Mouse (Mus musculus): ENCODE data around the gene Cdc7.
A peak's percentile ranks its signal among the peaks of the same experiment; 100 is the strongest.
"Not testable (repeated sequence)": the region's sequence is repeated elsewhere in the genome, so short reads cannot be mapped to it uniquely, and the experiment has no call there.

Gene Cdc7

DNA sequence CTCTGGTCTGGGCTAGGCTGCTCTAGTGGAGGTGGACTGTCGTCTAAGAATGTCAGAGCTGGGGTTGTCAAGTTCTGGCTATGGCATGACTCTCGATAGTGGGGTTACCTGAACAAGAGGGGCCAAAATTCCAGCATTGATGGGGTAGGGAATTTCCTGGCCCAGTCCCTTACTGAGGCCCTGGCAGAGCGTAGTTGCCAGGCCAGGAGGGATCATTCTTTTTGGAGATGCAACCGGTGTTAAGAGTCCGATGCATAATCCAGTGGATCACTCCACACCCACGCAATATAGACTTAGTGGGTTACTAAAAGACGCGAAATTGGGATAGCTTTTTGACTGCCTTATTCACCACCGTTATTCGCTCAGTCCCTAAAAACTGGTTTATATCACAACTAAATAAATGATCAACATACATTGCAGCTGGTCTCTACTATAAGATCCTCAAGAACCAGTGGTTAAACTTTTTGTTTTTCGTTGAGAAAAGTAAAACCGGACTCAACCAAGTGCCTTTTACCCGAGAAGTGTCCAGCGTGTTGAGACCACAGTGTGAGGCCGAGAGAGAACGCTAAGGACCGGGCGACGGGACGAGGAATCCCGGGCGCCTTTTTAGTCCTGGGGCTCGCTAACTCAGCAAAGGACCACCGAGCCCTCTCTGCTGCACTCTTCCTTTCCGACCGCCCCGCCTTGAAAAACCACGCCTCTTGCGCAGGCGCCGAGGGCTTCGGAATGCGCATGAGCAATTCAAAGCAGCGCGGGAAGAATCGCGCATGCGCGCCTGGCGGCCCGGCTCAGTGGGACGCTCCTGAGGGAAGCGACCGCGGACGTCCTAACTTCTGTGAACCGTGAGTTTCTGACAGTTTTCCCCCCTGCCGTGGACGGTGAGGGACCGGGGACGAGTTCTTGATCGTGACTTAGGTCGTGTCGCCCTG, at the start of gene Cdc7:
Gene Cdc7, plus strand, starts transcription at position 739 of the 929 bp plus-strand sequence.
- DNase-seq (ENCODE audit: low read depth), result peak; percentile 96

DNA sequence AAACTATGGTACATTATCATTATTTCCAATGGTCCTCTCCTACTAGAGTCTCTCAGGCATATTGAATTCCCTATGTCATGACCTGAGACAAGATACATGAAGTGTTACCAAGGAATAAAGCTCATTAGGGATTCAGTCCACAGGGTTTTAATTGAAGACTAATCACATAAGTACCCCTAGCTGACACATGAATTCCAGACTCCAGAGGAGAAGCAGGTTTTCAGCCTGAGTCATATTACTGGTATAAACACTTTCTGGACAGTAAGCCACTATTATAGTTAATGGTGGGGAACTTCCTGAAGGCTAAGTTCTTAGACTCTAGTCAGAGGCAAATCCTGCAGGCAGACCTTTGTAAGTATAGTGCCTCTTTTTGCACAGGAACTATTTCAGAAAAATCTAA, 44.8 kb upstream of the Cdc7 start:
- DNase-seq (ENCODE audit: low read depth), result peak; percentile 38

DNA sequence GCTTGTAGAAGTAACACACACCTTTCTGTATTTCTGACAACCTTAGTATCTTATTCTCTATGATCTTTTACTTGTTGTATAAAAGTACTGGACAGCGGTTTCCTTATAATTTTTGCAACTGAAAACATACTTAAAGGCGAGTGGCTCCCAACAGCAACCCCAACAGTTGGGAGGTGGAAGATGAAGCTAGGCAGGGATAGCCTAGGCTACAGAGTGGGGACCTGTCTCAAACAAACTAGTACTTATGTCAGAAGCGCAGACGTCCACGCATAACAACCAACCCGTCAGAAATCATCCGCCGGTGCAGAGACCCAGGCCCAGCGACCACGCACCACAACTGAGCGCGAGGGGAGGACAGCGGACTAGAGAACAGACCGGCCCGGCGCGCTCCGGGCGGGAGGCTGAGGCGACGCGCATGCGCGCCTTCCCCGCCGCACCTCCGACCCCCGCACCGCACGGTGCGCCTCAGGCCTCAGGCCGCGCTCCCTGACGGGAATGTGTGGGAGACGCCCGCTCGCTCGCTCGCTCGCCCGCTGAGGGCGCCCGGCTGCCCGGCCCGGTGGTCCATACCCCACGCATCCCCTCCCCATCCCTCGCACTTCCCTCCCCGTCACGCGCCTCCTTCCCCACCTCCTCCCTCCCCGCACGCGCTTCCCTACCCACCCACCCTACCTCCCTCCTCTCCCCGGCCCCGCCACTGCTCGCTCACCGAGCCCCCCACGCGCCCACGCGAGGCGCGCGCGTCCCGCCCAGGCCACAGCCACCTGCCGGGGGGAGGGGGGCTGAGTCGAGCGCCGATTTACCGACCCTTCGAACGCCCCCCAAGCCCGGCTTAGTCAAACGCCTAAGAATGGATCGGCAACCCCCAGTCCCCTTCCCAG, 38.4 kb upstream of the Cdc7 start, which contains the start of gene Hfm1:
Gene Hfm1, minus strand, starts transcription at position 834 of the 881 bp plus-strand sequence.
- DNase-seq (ENCODE audit: low read depth), result no peak

DNA sequence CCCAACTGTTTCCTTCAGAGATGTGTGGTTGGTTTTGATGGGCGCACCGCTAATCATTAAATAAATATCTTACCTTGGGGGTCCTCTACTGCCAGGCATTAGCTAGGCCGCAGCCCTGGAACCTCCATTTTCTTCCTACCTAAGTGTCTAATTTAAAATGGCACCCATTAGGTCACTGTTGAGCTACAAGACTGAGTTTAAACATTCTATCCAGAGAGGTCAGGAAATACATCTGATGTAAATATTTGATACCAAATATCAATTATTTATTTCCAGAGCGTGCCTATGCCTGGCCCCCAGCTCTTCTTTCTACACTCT, 37.8 kb upstream of the Cdc7 start:
- no peak for DNase-seq (ENCODE audit: low read depth)

DNA sequence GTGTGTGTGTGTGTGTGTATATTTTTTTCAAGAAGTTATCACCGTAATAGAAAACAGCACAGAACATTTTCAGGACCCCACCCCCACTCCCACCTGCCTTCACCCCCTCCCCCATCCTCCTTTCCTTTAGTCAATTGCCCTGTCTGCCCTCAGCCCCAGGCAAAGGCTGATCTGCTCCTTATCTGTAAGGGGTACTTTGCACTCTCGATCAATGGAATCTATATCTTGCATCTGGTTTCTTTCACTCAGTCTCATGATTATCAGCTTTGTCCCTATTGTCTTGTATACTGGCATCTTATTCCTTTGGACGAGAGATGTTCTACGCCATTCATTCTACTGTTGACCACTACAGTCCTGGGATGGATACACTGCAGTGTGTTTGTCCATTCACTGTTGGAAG, 36.1 kb upstream of the Cdc7 start:
- DNase-seq (ENCODE audit: low read depth), result no peak

DNA sequence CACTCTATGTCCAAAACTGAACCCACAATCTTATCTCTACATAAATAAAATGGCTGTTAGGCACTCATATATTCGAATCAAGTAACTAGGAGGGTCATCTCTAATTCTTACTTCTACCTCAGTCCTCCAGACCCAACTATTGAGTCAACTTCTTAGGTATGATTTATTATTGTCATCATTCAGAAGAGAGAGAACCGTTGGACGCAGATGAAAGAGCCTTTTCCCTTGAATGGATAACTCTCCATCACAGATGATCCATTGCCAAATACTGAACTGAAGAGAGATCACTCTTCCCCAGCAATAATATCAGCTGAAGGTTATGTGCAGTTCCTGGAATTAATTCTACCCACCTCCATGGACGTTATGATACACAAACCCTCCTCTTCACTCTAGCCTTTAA, 17.8 kb upstream of the Cdc7 start:
- no peak for DNase-seq (ENCODE audit: low read depth)

DNA sequence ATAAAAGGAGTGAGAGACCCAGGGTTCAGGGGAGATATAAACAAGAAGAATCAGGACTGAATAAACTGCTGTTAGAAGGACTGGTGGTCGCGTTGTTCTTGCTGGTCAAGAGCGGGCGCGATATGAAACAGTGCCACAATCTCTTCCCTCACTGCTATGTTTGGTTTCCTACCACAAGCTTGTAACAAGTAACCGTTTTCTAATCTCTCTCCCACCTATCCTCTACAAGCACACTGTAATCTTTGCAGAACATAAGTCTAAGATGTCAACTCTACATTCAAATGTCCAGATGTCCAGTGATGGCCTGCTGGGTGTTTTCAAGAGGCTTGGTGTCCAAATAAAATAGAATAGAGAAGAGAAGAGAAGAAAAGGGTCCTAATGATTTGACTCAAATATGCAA, 15.4 kb upstream of the Cdc7 start:
- no peak for DNase-seq (ENCODE audit: low read depth)

DNA sequence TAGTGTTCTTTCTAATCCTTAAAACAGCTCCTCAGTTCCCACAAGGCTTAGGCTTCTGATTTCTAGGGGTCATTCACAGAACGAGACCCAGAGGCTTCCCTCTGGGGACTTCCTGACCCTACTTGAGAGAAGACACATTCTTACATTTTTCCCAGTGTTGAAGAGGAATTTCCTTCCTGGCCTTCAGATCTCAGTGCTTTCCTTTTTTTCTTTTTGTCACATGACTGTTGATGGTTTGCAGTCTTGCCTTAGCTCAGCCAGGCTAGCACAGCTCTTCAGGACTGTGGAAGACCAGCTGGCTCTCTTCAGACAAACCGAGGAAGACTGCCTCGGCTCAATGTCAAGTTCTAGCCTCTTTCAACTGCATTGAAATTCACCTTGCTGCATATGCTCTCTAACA, 7.7 kb upstream of the Cdc7 start:
- DNase-seq (ENCODE audit: low read depth), result no peak

DNA sequence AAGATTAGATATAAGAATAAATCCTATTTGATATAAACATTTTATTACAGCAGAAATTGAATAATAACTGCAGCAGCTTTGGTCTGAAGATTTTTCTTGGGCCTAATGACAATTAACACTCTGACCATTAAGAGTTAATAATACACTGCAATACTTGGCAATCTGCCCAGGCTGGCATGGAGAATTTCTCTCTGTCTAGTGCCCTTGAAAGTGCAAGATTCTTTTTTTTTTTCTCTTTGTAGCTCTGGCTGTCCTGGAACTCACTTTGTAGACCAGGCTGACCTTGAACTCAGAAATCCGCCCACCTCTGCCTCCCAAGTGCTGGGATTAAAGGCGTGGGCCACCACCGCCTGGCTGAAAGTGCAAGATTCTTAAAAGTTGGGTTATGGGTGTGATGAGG, 5.1 kb upstream of the Cdc7 start:
- DNase-seq (ENCODE audit: low read depth), result peak; percentile 17

DNA sequence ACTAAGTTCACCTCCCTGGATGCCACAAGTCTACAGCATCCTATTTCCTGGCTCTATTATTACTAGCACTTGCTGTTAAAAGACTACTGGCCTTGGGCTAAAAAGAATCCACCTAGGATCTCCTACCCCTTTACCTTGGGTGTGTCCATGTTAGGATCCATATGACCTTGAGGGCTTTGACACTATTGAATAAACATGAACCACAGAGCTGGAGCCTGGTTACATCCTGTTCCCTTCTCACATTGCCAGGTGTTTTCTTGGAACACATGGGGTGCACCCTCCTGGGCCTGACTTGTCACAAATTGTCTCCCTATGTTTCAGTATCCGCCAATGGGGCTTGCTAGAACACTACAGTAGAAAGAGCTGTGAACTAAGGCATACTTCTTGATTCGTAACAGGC, 3.7 kb upstream of the Cdc7 start:
- no peak for DNase-seq (ENCODE audit: low read depth)

DNA sequence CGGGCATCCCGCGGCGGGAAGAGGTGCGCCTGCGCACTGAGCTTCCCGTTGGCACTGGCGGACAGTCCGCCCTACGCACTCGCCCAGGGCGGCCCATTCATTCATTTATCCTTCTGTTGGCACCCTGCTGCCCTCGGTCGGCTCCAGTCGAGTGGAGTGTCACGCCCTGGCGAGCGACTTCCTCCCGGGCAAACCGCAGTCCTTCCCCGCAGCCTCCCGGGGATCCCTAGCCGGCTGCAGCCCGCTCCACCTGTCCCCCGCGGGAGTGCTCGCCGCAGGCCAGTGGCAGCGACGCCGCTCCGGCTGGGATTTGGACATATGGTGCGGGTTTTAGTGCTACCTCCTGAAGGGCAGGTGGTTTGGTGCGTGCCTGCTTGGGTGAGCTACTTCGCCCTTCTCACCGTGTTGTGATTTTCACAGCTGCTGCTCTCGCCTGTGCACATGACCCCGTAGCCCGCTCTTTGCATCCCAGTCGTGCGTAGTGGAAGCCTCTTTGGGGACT, 442 bp downstream of the Cdc7 start:
- DNase-seq (ENCODE audit: low read depth), result no peak

DNA sequence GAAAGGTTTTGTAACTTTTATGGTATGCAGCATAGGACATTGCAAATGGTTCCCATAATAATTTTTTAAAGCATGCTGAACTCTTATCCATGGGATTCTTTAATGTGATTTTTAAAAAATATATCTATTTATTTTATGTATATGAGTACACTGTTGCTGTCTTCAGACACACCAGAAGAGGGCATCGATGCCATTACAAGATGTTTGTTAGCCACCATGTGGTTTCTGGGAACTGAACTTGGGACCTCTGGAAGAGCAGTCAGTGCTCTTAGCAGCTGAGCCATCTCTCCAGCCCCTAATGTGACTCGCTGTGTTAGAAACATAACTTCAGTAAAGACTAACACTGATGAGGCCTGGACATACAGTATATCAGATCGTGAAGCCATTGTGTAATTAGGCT, 2.3 kb downstream of the Cdc7 start:
- peak; percentile 53 for DNase-seq (ENCODE audit: low read depth)

DNA sequence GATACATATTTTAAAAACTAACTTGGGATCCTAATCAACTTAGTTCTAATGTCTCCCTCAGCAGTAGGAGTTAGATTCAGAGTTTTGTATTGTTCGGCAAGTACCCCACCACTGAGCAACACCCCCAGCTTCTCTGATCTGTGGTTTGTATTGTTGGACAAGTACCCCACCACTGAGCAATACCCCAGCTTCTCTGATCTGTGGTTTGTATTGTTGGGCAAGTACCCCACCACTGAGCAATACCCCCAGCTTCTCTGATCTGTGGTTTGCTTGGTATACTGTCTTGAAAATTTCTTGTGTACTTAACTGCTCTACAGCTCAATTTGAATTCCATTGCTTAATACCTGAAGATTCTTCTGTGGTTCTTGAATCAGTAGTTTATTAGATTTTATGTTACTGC, 3.5 kb downstream of the Cdc7 start:
- no peak for DNase-seq (ENCODE audit: low read depth)

DNA sequence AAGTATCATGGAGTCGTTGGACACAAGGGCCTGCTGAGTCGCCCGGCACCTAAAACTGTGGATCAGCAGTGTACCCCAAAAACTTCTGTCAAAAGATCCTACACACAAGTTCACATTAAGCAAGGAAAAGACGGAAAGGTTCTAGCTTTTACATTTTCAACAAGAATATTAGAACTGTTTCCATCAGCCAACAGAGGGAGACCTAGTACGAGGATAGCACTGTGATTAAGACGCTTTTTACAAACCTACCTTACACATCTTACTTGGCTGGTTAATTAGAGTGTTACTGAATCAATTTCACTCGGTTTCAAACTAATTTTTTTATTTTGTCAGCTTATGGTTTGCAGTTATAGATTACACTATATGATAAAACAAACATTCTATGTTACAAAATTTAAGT, 9.8 kb downstream of the Cdc7 start:
- peak; percentile 50 for DNase-seq (ENCODE audit: low read depth)

DNA sequence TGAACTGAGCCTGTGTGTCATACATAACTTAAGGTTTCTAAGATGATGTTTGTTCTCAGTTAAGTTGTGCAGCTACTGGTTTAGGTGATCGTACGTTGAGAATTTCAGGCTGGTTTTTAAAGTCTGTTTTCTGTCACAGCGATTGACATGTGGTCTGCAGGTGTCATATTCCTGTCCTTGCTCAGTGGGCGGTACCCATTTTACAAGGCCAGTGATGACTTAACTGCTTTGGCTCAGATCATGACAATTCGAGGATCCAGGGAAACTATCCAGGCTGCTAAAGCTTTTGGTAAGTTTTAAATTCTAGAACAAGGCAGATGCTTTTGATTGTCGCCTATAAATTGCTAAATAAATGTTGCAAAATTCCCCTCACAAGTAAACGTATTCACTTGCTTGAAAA, 15.0 kb downstream of the Cdc7 start:
- peak; percentile 23 for DNase-seq (ENCODE audit: low read depth)

DNA sequence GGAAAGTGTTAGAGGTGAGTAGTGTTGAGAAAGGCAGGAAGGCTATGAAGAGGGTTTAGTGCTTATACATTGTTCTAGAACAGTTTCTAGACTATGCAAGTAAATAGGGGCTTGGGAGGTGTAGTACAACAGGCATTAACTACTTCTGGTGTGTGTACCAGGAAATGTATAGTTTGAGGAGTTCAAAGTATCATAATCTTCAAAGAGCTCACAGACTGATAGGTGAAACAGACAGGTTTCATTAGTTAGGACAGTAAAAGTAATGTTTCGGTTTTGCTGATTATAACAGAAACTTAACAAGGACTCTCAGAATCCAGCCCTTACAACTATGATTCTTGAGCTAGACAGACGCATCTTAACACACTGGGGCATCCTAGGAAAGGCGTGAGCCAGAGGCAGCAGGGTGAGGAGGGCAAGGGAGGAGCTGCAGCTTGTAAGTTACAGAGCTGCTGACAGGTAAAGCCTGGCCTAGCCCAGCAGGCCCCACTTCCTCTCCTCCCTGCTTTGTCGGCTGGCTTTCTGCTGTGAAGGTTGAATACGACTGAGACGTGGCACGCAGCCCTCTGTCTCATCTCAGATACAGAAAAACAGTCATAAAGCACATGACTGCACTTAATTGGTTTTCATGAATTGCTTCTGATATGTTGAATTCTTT, 18.3 kb downstream of the Cdc7 start:
- no peak for DNase-seq (ENCODE audit: low read depth)

DNA sequence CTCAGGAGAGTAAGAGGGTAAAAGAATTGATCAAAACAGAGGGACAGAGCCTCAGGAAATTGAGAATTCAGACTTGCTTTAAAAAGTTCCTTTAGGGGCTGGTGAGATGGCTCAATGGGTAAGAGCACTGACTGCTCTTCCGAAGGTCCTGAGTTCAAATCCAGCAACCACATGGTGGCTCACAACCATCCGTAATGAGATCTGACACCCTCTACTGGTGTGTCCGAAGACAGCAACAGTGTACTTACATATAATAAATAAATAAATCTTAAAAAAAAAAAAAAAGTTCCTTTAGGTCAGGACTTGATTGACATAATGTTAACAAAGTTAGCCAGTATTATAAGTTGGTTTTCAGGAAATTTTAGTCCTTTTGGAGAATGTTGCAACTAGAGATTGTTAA, 20.8 kb downstream of the Cdc7 start:
- not testable (repeated sequence) for DNase-seq (ENCODE audit: low read depth)

DNA sequence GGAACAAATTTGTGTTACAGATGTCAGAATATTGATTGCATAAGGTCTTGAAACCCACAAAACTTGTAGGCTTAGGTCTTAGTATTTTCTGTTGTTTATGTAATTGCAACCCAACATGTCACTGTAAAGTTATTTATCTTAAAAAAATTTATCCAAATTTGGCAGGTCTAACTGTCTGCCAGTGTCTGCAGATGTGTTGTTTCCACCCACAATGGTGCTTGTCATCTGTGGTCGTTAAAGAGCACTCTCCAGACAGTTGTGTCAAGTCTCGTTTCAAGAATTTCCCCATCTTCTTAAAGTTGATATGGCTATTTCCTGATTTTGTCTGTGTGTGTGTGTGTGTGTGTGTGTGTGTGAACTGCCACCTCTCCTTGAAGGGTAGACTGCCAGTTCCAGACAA, 21.5 kb downstream of the Cdc7 start:
- DNase-seq (ENCODE audit: low read depth), result peak; percentile 20

DNA sequence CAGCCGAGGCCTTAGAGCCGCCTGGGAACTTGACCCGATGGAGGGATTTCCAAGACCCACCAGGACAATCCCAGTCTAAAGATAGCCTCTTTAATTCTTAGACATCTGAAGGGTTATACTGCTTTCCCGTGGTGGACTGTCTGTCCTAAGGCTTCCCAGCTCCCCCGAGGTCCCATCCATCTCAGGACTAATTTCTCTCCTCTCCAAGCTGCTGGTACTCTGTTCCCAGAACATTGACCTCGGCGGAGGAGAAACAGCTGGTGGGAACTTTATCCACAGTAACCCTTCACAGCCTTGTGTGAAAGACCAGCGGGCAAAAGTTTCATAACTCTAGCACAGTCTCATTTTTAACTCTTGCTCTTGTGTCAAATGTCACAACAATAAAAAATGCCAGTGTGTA, 25.1 kb downstream of the Cdc7 start:
- DNase-seq (ENCODE audit: low read depth), result no peak

DNA sequence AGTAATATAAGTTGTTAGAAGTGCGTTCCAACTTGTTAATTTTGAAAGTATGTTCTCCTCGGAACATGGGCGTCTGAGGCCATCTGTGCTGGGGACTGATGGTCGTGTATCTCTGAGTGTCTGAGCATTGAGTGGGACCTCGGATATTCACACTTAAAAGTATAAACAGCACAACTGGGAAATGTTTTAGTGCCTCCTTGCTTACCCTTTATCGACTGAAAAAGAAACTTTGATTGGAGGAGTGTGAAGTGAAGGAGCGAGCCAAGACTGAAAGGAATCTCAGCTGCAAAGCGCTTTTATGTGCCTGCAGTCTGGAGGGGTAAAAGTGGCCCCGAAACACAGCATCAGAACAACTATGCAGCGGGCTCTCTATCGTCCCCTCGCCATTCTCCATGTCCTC, 25.7 kb downstream of the Cdc7 start:
- no peak for DNase-seq (ENCODE audit: low read depth)

DNA sequence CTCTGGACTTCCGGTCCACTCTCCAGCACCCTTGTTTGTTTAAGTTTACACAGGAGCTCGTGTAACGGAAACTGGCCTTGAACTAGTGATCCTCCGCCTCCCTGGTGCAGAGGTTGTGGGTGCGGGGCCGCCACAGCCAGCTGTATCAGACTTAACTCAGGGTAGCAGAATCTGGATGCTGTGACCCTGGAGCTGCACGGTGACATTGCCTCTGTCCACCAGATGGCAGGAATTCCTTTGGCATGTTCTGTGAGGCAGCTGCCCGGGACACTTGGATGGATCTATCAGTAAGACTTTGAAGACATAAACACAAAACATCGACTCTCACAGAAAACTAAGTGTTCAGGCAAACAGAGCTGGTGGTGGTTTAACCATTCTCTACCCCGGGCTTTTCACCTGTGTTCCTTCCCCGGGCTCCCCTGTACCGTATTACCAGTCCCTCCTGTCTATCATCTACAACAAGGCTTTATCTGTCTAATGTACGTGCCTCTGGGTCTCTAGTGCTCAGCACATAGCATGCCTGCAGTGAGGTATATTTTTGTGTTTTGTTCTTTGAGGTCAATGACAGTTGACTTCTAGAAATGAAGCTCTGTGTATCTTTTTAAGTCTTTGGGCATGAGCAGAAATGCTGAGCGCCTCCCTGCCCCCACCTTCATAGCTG, 26.6 kb downstream of the Cdc7 start:
- DNase-seq (ENCODE audit: low read depth), result peak; percentile 85
